Mouse (Mus musculus) liver, embryonic 16.5 days (tissue): ENCODE results near the gene Ren1. TPM values are rescaled to one million over a fixed set of nuclear protein-coding genes. Genes with fewer than 3 reads are reported as not detected.
"Not testable (repeated sequence)": the region's sequence is repeated elsewhere in the genome, so short reads cannot be mapped to it uniquely, and the experiment has no call there.

Experiments
- ATAC-seq: fragments of 200-750 bp; cut with Nextera tagmentation; 2 replicates; pipeline ENCODE4 v1.8.0; 2017; ENCODE audit warnings: low read depth, mild to moderate bottlenecking, moderate number of reproducible peaks, moderate library complexity
- H3K27ac ChIP-seq: fragments of 300-500 bp; sonication (generic); 2 replicates; pipeline ENCODE4 v1.5.1; 2014; ENCODE audit warnings: mild to moderate bottlenecking, low read length
- H3K27me3 ChIP-seq: fragments of 300-500 bp; sonication (generic); 2 replicates; pipeline ENCODE4 v1.6.1; 2014; ENCODE audit warnings: low read depth, low read length, mixed read lengths; ENCODE audit not compliant: control insufficient read depth, insufficient read depth
- H3K36me3 ChIP-seq: fragments of 300-500 bp; sonication (generic); 2 replicates; pipeline ENCODE4 v1.6.1; 2014; ENCODE audit warnings: mild to moderate bottlenecking; ENCODE audit not compliant: control insufficient read depth, insufficient read depth
- H3K4me1 ChIP-seq: fragments of 300-500 bp; sonication (generic); 2 replicates; pipeline ENCODE4 v1.6.1; 2014; ENCODE audit warnings: low read depth, low read length, mixed read lengths; ENCODE audit not compliant: control insufficient read depth
- H3K4me2 ChIP-seq: fragments of 300-500 bp; sonication (generic); 2 replicates; pipeline ENCODE4 v1.6.1; 2014; ENCODE audit warnings: low read depth, low read length, mixed read lengths
- H3K4me3 ChIP-seq: fragments of 300-500 bp; sonication (generic); 2 replicates; pipeline ENCODE4 v1.5.1; 2014; ENCODE audit warnings: low read depth, mild to moderate bottlenecking, low read length
- H3K9ac ChIP-seq: fragments of 300-500 bp; sonication (generic); 2 replicates; pipeline ENCODE4 v1.6.1; 2014; ENCODE audit warnings: low read depth, low read length
- H3K9me3 ChIP-seq: fragments of 300-500 bp; sonication (generic); replicated peaks from 2 replicates; pipeline ENCODE4 v1.6.1; 2016; ENCODE audit warnings: low read length; ENCODE audit not compliant: control insufficient read depth
- WGBS: fragments of 180-500 bp; shearing (Covaris S2); extraction: QIAGEN DNeasy Blood & Tissue Kit; methylation state at CpG from one replicate; pipeline ENCODE4 v1.1.7; 2014; ENCODE audit not compliant: insufficient replicate concordance; 5-methylcytosine and 5-hydroxymethylcytosine counted together
- polyA plus RNA-seq: library from polyadenylated mRNA; unstranded; fragments of >200 nt; fragmentation: Nextera tagmentation; extraction: Ambion mirVana; gene quantifications from 2 replicates; pipeline ENCODE4 v1.2.1, GENCODE M21; 2015

The Ren1 gene
- polyA plus RNA-seq, 1 experiment from 2014 or later: 0.72 TPM

DNA sequence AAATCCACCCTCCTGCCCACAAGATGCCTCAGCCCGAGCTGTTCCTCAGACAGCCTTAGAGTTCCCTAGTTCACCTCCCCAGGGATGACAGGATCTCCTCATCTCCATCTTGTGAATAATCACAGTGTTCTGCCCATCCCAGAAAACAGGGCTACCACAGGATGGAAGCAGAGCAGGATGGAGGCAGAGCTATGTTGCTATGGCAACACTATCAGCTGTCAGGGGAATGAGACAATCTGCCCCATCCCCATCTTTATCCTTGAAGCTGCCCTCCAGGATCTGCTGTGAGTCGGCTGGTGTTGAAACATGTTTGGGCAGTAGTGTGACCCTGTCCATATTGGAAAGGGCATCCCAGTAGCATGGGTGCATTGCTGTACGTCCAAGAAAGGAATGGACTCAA is 19.2 kb upstream of the Ren1 start:
- Histone ChIP-seq H3K4me3 (no peak overlapping the region), H3K4me2 (no peak overlapping the region), H3K27me3 (peaks cover 23% of the 10 kb centered on the region), H3K27ac (no peak overlapping the region), H3K36me3 (no peaks in the 10 kb centered on the region), H3K4me1 (no peaks in the 10 kb centered on the region), H3K9me3 (no peaks in the 10 kb centered on the region), H3K9ac (no peak overlapping the region)
- 45% methylated on average over 3 of the region's 3 CpGs for WGBS
- no peak for ATAC-seq

DNA sequence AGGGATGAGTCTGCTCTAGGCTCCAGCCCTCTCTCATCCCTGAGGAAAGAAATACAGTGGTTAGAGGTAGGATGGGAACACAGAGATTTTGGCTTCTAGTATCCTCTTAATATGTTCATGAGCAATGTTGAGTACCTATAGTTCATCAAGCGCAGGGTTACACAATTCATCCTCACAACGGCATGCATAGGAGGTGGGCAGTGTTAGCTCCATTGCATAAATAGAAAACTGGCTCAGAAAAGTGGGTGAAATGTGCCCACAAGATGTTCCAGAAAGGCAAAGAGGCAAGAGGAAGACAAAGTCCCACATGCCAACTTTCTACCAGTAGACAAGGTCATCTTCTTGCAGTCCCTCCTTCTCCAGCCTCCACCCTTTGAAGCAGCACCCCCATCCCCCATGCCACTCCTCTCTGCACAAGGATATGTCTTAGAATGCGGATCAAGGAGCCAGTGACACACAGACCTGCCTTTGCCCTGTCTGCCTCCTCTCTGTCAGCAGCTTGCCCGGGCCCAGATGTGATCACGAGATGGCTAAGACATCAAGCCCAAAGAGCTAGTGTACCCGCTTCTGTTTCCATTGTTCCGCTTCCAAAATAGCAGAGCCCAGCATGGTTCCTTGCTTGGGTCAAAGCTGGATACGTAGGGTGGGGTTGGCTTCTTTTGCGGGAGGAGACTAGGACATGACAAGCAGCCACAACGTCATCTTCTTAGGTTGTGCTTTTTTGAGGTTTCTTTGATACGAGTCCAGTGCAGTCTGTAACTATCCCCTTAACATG is 17.5 kb upstream of the Ren1 start:
- H3K9me3 ChIP-seq: no peaks in the 10 kb centered on the region
- H3K36me3 ChIP-seq: no peaks in the 10 kb centered on the region
- 67% methylated on average over 11 of the region's 11 CpGs for WGBS
- no peak overlapping the region for H3K4me3 ChIP-seq
- no peak overlapping the region for H3K4me2 ChIP-seq
- no peak for ATAC-seq
- no peak overlapping the region for H3K27ac ChIP-seq
- H3K4me1 ChIP-seq: no peaks in the 10 kb centered on the region
- peaks cover 23% of the 10 kb centered on the region for H3K27me3 ChIP-seq
- no peak overlapping the region for H3K9ac ChIP-seq

DNA sequence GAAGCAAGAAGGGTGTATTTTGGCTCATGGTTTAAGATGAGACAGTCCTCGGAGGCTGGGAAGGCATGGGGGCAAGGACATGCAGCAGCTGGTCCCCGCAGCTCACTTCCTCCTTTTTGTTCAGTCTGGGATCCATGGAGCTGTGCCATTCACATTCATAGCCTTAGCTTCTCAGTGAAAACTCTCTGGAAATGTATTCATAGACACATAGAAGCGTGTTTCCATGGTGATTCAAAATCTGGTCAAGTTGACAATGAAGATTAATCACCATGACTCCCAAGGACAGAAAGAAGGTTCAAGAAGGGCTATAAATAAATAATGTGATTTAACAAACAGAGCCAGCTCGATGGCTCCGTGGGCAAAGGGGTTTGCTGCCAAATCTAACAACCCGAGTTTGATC is 16.4 kb upstream of the Ren1 start:
- Histone ChIP-seq H3K36me3 (no peaks in the 10 kb centered on the region), H3K4me2 (no peak overlapping the region), H3K4me1 (no peaks in the 10 kb centered on the region), H3K9ac (no peak overlapping the region), H3K27ac (no peak overlapping the region), H3K27me3 (peaks cover 15% of the 10 kb centered on the region), H3K4me3 (no peak overlapping the region), H3K9me3 (no peaks in the 10 kb centered on the region)
- ATAC-seq: no peak
- 56% methylated on average over 6 of the region's 6 CpGs for WGBS

DNA sequence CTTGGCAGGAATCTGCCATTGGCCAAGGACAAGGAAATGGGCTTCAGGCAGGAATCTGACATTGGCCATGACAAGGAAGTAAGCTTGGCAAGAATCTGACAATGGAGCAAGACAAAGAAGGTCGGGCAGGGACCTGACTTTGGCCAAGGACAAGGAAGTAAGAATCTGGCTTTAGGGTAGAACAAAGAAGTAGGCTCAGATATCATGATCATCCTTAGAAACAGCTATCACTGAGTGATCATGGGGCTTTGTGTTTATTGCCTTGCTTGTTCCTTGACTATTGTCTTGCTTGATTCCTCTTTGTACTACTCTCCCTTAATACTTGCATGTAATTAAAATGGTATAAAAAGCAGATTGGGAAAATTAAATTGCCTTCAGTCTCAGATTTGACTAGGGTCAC is 9.9 kb upstream of the Ren1 start:
- not testable (repeated sequence) for H3K9ac ChIP-seq, H3K4me2 ChIP-seq

DNA sequence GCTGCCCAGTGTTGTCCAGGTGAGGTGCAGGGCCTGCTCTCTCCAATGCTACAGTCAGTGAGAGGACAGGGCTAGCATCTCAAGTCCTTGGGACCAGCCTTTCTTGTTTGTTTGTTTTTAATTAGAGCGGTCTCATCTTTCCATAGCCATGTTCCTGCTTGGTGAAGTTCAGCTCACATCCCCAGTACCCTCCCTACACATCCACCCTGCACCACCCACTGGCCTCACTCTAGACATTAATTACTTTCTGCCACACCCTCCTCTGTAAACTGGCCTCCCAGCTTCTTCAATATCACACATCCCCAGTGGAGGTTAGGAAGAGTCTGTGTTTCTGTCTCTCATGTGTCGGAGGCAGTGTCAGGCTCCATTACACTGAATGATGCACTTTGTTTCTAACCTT is 6.0 kb upstream of the Ren1 start:
- Histone ChIP-seq H3K4me1 (no peaks in the 10 kb centered on the region; the same call in 1 of the 2 replicates), H3K27me3 (no peaks in the 10 kb centered on the region), H3K9ac (no peak overlapping the region), H3K36me3 (no peaks in the 10 kb centered on the region), H3K4me3 (no peak overlapping the region), H3K27ac (no peak overlapping the region), H3K4me2 (no peak overlapping the region), H3K9me3 (no peaks in the 10 kb centered on the region)
- no peak for ATAC-seq
- 80% methylated on average over 2 of the region's 2 CpGs for whole genome bisulfite sequencing

More for the DNA sequence above, 9.9 kb upstream of the Ren1 start:
- 21% methylated on average over 1 of the region's 1 CpGs for WGBS
- not testable (repeated sequence) for H3K27me3 ChIP-seq, H3K36me3 ChIP-seq, H3K27ac ChIP-seq, H3K9me3 ChIP-seq, ATAC-seq, H3K4me3 ChIP-seq, H3K4me1 ChIP-seq

DNA sequence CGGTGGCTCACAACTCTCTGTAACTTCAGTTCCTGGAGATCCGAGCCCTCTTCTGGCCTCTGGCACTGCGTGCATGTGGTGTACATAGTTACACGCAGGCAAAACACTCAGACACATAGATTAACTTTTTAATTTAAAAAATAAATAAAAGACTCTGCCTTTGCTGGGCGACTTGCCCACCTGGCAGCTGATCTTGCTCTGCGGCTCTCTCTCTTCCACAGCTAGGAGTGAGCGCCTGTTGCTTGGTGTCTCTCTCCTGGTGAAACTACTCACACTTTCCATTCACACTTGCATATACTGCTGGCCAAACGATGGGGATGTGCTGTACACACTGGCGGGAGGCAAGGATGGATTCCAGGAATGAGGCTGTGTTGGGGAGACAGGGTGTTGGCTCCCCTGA is 3.8 kb upstream of the Ren1 start:
- Histone ChIP-seq H3K9me3 (no peaks in the 10 kb centered on the region), H3K4me3 (no peak overlapping the region), H3K36me3 (no peaks in the 10 kb centered on the region), H3K27ac (no peak overlapping the region), H3K4me2 (no peak overlapping the region), H3K9ac (no peak overlapping the region), H3K4me1 (no peaks in the 10 kb centered on the region; the same call in 1 of the 2 replicates), H3K27me3 (peaks cover 3% of the 10 kb centered on the region; the same call in 1 of the 2 replicates)
- ATAC-seq: no peak
- WGBS: 66% methylated on average over 9 of the region's 9 CpGs

DNA sequence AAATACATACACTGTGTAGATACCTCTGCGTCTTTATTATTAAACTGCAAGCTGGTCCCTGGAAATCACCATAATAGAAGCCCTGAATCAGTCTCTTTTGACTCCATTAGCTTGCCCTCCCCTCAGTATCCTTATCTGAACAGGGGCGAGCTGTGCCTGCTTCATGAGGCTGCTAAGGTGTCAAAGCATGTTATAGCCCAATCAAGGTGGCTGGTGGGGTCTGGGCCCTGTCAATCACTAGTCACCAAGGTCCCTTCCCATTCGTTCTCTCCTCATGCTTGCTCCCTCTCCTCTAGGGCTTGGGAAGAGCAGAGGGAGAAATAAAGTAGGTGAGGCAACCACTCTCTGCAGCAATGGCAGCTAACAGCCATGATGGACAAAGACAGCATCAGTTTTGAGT is 3.1 kb upstream of the Ren1 start:
- no peaks in the 10 kb centered on the region for H3K9me3 ChIP-seq
- H3K27ac ChIP-seq: no peak overlapping the region
- no peak overlapping the region for H3K9ac ChIP-seq
- H3K27me3 ChIP-seq: peaks cover 3% of the 10 kb centered on the region; the same call in 1 of the 2 replicates
- WGBS: 56% methylated on average over 3 of the region's 3 CpGs
- H3K36me3 ChIP-seq: no peaks in the 10 kb centered on the region
- H3K4me3 ChIP-seq: no peak overlapping the region
- no peak overlapping the region for H3K4me2 ChIP-seq
- no peak for ATAC-seq
- no peaks in the 10 kb centered on the region; the same call in 1 of the 2 replicates for H3K4me1 ChIP-seq

DNA sequence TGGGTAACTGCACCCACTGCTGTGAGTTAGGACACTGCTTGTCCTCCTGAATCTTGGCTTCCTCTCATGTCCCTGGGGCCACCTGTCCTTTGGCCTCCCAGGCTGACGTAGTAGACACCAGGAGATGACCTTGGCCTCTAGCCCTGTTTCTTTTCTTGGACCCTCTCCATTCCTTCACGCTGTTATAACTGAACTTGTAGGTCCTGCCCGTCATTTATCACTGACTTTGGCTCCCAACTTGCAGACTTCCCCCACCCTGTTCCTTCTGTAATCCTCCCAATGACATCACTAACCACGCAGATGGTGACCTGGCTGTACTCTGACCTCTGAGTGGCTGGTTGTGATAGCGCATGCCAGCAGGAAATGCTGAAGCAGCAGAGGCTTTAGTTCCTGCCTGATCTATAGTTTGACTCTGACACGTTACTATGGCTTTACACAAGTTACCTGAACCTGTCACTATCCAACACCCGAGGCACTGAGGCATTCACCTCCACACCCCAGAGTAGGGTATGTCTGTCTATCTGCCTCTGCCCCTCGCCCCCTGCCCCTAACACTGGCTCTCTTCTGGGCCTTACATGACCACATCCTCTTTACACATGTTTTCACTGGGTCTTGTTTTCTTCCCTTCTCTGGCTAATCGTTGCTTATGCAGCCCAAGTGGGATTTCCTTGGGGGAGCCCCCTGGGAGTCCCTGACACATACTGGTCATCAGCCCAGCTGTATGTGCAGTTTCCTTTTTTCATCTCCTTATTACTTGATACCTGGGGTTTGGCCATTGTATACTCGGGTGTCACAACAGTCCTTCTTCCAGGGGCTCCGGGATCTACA is 2.4 kb upstream of the Ren1 start:
- WGBS: 24% methylated on average over 11 of the region's 11 CpGs
- no peaks in the 10 kb centered on the region for H3K9me3 ChIP-seq
- H3K4me1 ChIP-seq: no peaks in the 10 kb centered on the region; the same call in 1 of the 2 replicates
- no peak overlapping the region for H3K9ac ChIP-seq
- H3K4me2 ChIP-seq: no peak overlapping the region
- no peaks in the 10 kb centered on the region for H3K36me3 ChIP-seq
- H3K27me3 ChIP-seq: peaks cover 3% of the 10 kb centered on the region; the same call in 1 of the 2 replicates
- H3K4me3 ChIP-seq: no peak overlapping the region
- no peak overlapping the region for H3K27ac ChIP-seq
- ATAC-seq: no peak

DNA sequence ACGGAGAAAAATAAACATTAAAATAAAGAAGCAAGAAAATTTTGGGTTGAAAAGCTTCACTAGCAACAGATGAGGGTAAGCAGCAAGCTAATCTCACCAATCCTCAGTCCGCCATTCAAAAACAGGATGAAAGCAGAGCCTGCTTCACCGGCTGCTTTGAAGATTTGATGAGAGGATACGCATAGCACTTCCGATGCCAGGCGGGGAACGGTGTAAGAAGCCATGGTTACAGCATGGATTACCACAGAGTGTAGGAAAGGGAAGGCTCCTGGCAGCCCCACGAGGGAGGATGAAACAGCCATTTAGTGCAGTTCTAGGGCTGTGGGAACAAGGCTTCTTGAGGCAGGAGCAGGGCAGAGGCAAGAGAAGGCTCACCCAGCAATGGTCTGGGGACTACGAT is 1.5 kb downstream of the Ren1 start:
- no peak for ATAC-seq
- Histone ChIP-seq H3K9me3 (no peaks in the 10 kb centered on the region), H3K27ac (no peak overlapping the region), H3K4me1 (no peaks in the 10 kb centered on the region; the same call in 1 of the 2 replicates), H3K4me2 (no peak overlapping the region), H3K4me3 (no peak overlapping the region), H3K27me3 (peaks cover 3% of the 10 kb centered on the region; the same call in 1 of the 2 replicates), H3K36me3 (no peaks in the 10 kb centered on the region), H3K9ac (no peak overlapping the region)
- WGBS: 31% methylated on average over 9 of the region's 9 CpGs
